Mouse (Mus musculus) large intestine, adult 2 months (tissue): Measurements from ENCODE around the gene Dio3. TPM values are rescaled to one million over a fixed set of nuclear protein-coding genes. Genes with fewer than 3 reads are reported as not detected.

ENCODE experiments used
- DNase-seq: peaks from one replicate; pipeline ENCODE4 v3.0.0-alpha.2; 2012; ENCODE audit warnings: low read depth, low spot score
- WGBS: fragments of 180-500 bp; shearing (Covaris S2); methylation state at CpG from one replicate; pipeline ENCODE4 v1.1.7; 2018; 5-methylcytosine and 5-hydroxymethylcytosine counted together
- polyA plus RNA-seq: library from polyadenylated mRNA; depleted of rRNA; stranded (reverse); fragments of >200 nt; gene quantifications from 2 replicates; pipeline ENCODE4 v1.2.3, GENCODE M21; 2012; rRNA removed

Gene Dio3
- polyA plus RNA-seq, 1 experiment: 0.05 TPM

- DNase-seq: no peak
- 68% methylated on average over 16 of the region's 16 CpGs for WGBS
These were observed 16.0 kb downstream of the Dio3 start for GRCm38 (mm10) chr12:110294891-110295290.

- DNase-seq: no peak
- 41% methylated on average over 11 of the region's 11 CpGs for WGBS
These were observed 19.8 kb downstream of the Dio3 start for GRCm38 (mm10) chr12:110298653-110299052.

- no peak for DNase-seq
- 88% methylated on average over 27 of the region's 27 CpGs for WGBS
These were observed 40.8 kb downstream of the Dio3 start for GRCm38 (mm10) chr12:110319696-110320095.

Other genes with a start within 250 kb of the Dio3 start
- 43.6 and 48.0 TPM in 2 replicates for gene Ppp2r5c, start 168.1 kb downstream of the Dio3 start, polyA plus RNA-seq